Mouse (Mus musculus): Measurements from ENCODE around the gene Tnrc18.

DNA sequence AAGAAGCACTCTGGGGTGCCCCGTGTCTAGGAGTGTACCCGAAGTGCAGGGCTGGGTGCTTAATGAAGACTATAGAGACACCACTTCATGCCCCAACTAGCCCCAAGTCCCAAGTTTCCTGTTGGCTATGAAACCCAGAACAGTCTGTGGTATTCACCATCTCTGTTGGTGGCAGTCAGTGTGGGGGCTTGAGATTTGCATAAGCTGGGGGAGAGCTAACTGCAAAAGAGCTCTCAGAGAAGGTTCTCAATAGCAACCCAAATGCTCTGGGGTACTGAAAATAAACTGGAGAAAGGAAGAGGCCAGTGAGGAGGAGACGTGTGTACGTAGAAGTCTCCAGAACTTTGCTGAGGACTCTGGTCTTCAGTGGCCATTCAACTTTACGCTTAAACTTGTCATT lies 134.9 kb downstream of the Tnrc18 start:
- TF ChIP-seq CTCF (IDR thresholded peaks at IDR 0.05; ENCODE audit: low read depth, low read length), result no peak
- TF ChIP-seq POLR2A (IDR thresholded peaks at IDR 0.05; ENCODE audit: extremely low read depth, insufficient read depth, low read length), result no peak
